ENCODE assay signal across 16 mouse cellular contexts in genomic region chr8:95785591-95785990, GRCm38 (mm10). TPM values are rescaled to one million over a fixed set of nuclear protein-coding genes. Genes with fewer than 3 reads are reported as not detected.
A peak's percentile ranks its signal among the peaks of the same experiment; 100 is the strongest.
DNase-seq lines count a peak whose midpoint lies in the region.
"Had no signal": no experiment of that assay in that cellular context is flagged by ENCODE, and none has a peak within 500 bp of the region (broad histone marks: within the 10 kb centered on the region; RNA-seq: fewer than 3 reads in every experiment).

No protein-coding gene starts in this region.

- intact Hi-C loops in heart, postnatal 14 days (cut with DNase I), result loop anchor here (5.0 kb wide), 1 partner anchor 47 kb away; no protein-coding TSS in a partner anchor
- intact Hi-C loops in left cerebral cortex, postnatal 10 days (cut with DNase I), result no loop called here

- DNase-seq in adrenal gland, adult 2 months, result peak; percentile 48
- no peak for DNase-seq in adrenal gland, postnatal 4 days (ENCODE audit: low spot score in 2 of 2)
- DNase-seq in heart, adult 11 months, result peak; percentile 80
- no peak for DNase-seq in heart, postnatal 14 days
- peak; percentile 40 for DNase-seq in adrenal gland, postnatal 14 days
- peak; percentile 39 to 52 for DNase-seq in adrenal gland, postnatal 36 days
- DNase-seq in spleen, postnatal 10 days (ENCODE audit: low spot score in 2 of 2), result no peak
- no peak for DNase-seq in left cerebral cortex, postnatal 10 days (ENCODE audit: extremely low spot score in 1 of 2, low spot score in 2 of 2)
- DNase-seq: B cell, adult 2 months; cerebellum, adult 11 months; cerebellum, adult 18-20 months; cerebellum, adult 8-10 months; cerebellum, adult 9-11 months; cerebellum, postnatal 14 days; cerebellum, postnatal 36 days; embryo, embryonic 11 days had no signal

RNA-seq across cellular contexts. Expression of gene Cnot1, which starts 21.7 kb away (rescaled TPM):
- 100 to 1,000 TPM; 113 to 193 TPM for total RNA-seq in adrenal gland, adult 2 months (2021)
- 27.6 and 52.4 TPM in 2 replicates for polyA plus RNA-seq in adrenal gland, adult 2 months (2012; rRNA removed)
- total RNA-seq in adrenal gland, postnatal 4 days (2021), result 100 to 1,000 TPM; 193 to 230 TPM
- total RNA-seq in heart, postnatal 14 days (2021), result 100 to 1,000 TPM; 129 to 138 TPM
- 144 and 154 TPM in 2 replicates for total RNA-seq in adrenal gland, postnatal 14 days (2021)
- total RNA-seq in adrenal gland, postnatal 36 days (2021), result 100 to 1,000 TPM; 148 to 168 TPM
- total RNA-seq in left cerebral cortex, postnatal 10 days (2021), result 100 to 1,000 TPM; 136 to 146 TPM

RNA-seq across cellular contexts. Expression of gene Sap18b, which starts 39.6 kb away (rescaled TPM):
- 100 to 1,000 TPM; 178 to 183 TPM for total RNA-seq in adrenal gland, adult 2 months (2021)
- 25.5 and 27.5 TPM in 2 replicates for polyA plus RNA-seq in adrenal gland, adult 2 months (2012; rRNA removed)
- total RNA-seq in adrenal gland, postnatal 4 days (2021), result 100 to 1,000 TPM; 175 to 183 TPM
- 10 to 100 TPM; 81.7 to 82.4 TPM for total RNA-seq in heart, postnatal 14 days (2021)
- total RNA-seq in adrenal gland, postnatal 14 days (2021), result 188 and 211 TPM in 2 replicates
- total RNA-seq in adrenal gland, postnatal 36 days (2021), result 100 to 1,000 TPM; 170 to 181 TPM
- total RNA-seq in left cerebral cortex, postnatal 10 days (2021), result 100 to 1,000 TPM; 101 to 114 TPM

Comparison
In these comparisons a context has a peak if more than half of its experiments do, and no peak if none do; other contexts are left out.
1. DNase-seq: peak in adrenal gland, adult 2 months (single experiment), heart, adult 11 months (single experiment), adrenal gland, postnatal 14 days (single experiment) and adrenal gland, postnatal 36 days (2 of 2); none in adrenal gland, postnatal 4 days (0 of 2), heart, postnatal 14 days (0 of 2), spleen, postnatal 10 days (0 of 2) and left cerebral cortex, postnatal 10 days (0 of 2).